Mouse (Mus musculus): ENCODE measurements around the gene Ablim1.

Ablim1 gene

DNA sequence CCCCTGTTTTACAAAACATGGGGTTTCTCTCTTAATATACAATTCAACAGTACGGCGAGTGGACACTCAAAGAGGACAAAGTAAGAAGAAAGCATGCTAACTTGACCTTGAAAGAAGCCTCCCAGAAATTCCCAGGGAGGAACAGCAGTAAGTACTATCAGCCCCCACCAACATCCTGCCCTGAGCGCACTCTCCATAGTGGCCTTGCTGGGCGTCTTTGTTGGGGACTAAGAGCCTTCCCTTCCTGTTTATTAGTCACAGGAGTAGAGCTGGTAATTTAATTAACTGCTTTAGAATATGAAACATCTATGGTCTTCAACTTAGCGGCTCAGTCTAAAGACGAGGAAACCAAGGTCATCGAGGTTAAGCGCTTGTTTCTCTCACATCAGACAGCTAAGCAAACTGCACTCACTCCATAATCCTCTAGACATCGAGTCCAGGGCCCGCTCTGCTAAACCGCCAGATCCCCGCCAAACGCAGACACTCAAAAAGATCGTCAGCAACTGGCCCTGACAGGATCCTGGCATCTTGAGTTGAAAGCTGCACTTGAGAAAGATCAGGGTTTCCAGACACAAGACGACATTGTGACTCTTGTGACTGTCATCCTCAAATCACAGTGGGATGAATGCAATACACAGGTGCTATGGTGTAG lies 50.3 kb downstream of the Ablim1 start:
- ATAC-seq (ENCODE audit: low TSS enrichment), result no peak

DNA sequence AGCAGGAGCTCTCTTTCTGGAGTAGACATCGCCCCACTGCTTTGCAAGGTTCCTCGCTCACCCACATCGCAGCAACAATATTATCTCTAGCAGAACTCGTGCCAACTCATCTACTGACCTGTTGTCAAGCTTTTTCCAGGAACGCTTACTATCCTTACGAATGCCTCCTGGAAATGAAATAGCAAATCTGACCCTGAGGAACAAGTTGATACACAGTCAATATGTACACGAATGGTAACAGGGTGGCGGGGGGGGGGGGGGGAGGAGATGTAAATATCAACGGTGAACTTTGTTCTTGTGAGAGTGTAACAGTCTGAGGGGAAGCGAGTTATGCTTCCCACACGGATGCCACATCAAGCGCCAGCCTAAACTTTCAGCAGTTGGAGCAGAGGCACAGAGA lies 56.9 kb downstream of the Ablim1 start:
- no peak for ATAC-seq (ENCODE audit: low TSS enrichment)

DNA sequence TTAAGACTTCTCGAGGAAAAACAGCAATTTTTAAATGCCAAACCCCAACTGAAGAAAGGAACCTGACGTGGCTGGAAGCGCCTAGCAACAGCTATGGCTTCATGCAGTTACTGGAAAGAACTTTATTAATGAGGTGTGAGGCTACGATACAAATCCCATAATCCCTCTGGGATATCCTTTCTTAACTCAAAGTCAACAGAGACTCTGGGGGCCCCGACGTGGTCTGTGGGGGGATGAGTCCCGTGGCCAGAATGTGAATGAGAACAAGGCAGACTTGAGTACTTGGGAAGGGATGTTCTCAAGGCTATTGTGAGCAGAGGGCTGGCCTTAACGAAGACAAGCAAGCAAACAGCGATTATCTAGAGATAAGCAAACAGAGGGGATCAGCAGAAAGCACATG lies 58.1 kb downstream of the Ablim1 start:
- ATAC-seq (ENCODE audit: low TSS enrichment), result no peak

DNA sequence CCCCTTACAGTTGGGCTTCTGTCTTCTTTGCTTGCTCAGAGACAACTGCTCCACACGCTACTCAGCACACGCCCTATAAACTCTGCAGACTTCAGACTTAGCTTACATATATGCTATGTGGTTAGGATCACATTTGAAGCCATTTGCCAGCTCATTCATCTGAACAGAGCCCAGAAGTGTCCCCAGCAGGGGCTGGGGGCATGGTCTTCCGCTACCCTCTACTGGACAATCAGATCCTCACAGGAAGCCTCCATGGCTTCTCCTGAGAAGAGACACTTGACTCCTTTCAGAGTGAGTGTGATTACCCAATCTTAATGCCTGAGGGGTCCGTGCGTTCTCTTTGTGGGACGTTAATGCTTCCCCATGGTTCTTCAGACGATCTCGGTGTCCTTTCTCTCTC lies 59.6 kb downstream of the Ablim1 start:
- no peak for ATAC-seq (ENCODE audit: low TSS enrichment)

DNA sequence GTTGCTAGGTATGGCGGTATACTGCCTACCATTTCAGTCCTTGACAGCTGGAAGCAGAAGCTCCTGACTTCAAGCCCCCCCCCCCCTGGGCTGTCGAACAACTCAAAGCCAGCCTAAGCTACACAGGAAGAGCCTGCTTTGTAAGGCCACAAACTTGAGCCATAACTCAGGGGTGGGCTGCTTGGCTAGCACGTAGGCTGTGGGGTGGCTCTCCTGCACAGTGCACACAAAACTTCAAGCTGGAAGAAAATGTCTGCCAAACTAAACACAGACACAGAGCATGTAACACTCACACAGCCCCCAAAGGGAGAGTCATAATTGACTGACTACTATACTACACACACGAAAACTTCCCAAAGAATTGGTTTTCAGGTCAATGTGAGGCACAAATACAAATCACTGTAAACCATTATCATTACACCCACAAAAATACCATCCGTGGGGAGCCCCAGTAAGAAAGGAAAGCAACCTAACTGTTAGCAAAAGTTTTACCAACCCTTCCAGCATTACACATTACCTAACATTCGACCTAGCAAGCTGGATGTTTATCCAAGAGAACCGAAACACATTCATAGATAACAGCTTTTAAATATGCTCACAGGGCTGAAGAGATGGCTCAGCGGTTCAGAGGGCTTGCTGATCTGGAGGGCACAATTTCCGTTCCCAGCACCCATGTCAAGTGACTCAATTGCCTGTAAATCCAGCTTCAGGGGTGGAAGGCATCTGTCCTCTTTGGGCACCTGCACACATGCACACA lies 61.8 kb downstream of the Ablim1 start:
- no peak for ATAC-seq (ENCODE audit: low TSS enrichment)

DNA sequence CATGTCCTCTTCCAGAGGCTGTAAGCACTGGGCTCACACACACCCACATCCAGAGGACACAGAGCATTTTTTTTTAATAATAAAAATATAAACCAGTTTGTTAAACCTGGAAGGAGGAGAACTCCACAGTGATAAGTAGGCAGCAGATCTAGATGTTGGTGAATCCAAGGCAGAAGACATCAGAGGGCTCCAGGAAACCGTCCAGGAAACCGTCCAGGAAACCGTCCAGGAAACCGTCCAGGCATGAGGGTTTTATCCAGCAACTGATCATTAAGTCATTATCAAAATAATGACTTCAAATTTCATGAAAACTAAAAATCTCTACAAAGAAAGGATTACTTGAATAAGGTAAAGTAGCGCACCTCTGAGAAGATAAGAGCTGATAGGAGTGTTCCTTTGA lies 65.9 kb downstream of the Ablim1 start:
- ATAC-seq (ENCODE audit: low TSS enrichment), result no peak

DNA sequence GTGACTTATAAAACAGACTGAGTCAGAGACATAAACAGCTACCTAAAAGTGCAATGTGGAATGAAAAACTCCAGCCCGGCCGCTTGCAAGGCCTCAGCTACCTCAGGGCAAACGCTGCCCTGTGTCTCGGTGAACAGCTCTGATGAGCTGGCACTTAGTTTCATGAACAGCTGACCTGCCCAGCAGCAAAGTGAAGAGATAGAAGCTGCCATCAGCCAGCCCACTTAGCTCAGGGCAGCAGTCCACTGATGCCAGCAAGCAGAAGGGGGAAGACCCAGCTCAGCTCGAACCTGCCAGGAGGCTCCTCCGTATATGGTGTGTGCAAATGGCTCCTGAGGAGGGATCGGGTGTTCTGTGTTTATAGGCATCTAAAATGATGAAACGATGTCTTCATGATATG lies 67.5 kb downstream of the Ablim1 start:
- no peak for ATAC-seq (ENCODE audit: low TSS enrichment)

DNA sequence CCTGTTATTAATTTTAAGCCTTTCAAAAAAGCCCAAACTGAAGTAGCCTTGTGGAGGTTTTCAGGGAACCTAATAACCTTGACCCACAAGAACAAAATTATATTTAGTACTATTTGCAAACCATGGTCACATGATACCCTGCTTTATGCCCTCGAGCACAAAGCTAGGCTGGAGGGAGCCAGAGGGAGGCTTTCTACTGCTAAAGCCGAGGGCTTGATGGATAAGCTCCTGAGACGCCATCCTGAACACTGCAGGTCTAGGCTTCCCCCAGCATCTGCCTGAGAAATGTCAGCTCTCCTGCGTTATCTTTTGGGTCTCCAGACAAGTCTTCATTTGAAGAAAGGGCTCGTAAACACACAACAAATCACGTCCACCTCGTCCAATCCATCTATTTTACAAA lies 70.4 kb downstream of the Ablim1 start:
- ATAC-seq (ENCODE audit: low TSS enrichment), result no peak

DNA sequence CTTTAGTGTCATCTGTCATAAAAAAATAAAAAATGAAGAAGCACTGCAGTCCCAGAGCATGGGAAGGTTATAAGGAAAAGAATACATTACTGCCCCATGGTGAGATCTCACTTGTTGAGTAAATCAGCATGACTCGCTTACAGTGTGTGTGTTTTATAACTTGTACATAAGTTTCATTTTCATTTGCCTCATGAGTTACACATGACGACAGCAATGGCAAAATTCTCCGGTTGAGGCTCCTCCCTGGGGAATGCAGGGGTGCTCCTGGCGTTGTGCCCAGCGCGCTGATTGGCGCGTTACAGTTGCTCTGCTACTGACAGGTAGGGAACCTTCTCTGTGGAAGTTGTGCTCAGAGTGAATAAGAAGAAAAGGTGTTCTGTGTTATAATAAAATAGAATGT lies 71.1 kb downstream of the Ablim1 start:
- ATAC-seq (ENCODE audit: low TSS enrichment), result no peak

DNA sequence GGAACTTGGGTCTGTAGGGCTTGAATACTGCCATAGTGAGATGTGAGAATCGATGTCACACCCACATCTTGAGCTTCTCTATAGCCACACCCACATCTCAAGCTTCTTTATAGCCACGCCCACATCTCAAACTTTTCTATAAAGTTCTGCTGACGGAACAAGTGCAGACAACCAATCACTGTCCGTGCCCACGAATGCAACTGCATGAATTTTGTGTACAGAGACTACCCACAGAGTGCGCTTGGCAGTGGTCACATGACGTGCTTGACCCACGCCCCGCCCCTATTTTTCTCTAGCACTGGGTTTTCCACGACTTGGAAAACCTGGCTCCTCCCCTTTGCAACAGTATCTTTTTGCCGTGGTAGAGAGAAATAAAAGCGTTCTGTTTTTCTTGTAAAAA lies 71.5 kb downstream of the Ablim1 start:
- ATAC-seq (ENCODE audit: low TSS enrichment), result no peak

DNA sequence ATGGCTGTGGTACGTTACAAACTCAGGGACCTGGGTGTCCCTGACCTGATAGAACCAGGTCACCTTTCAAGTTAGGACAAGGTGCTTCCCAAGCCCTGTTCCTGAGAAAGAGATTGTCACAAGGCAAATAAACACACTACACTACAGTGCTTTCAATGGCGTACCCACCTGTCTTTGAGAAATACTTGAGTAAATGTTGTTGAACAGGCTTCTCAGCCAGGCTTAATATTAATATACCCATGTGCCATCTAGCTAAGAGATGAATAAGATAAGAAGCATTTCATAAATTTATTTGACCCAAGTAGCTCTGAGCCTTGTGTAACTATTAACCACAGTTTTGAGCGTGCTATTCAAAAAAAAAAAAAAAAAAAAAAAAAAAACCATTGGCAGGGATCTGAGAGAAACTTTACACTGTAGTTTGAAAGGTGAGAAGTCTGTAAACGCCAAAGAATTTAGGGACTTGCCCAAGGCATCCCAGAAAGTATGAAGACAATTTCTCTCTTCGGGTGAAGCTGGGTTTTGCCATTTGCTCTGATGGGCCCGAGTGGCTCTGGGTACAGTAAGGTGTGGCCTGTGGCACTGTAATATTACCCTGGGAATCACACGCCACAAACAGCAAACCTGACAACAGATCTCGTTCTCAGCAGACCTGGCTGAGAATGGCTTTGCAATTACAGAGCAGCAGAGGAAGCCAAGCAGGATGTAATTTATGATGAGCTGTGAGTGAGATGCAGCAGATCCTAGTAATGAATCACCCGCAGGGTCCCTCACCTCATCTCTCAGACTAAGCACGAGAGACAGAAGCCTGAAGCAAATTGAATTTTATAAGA lies 73.1 kb downstream of the Ablim1 start:
- ATAC-seq (ENCODE audit: low TSS enrichment), result no peak

DNA sequence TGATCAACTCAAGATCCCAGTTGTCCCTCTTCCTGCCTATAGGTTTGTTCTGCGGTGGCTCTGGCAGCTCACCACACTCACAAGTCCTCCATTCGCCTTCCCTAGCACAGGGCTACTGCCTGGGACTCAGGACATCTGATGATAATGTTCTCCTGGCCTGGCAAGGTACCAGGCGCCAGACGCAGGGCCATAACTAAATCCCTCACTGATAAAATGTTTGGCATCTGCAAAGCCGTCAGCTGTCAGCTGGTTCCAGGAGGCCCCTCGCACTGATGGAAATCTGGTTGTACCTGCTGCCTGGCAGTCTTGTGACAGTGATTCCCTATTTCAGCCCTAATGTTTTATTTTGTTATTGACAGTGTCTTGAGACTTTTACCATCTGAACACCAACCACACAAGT lies 74.5 kb downstream of the Ablim1 start:
- no peak for ATAC-seq (ENCODE audit: low TSS enrichment)

DNA sequence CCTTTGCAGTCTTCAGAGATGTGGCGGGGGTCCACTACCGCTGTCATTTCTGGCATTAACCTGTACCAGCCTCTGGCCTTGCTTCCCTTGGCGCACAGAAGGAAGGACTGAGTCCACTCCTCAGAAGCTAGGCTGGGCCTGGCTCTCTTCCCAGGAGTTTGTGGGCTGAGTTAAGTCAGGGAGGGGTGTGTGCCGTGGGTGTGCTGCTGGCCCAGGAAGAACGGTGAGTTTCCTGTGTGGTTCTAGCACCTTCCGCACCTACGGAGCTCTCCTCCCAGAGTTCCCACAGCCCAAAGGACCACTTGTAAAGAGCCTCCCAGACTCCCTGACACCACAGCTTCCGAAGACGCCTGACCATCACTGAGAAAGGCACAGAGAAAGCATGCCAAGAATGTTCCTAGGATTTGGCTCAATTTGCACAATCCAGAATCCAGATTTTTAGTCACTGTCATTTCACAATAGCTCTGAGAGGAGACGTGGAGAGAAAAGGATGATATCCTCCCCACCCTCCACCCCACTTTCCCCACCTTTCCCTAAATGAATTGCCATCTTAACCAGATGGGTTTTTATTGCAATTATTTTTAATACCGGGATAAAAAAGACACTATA lies 75.4 kb downstream of the Ablim1 start:
- ATAC-seq (ENCODE audit: low TSS enrichment), result peak; percentile 76

DNA sequence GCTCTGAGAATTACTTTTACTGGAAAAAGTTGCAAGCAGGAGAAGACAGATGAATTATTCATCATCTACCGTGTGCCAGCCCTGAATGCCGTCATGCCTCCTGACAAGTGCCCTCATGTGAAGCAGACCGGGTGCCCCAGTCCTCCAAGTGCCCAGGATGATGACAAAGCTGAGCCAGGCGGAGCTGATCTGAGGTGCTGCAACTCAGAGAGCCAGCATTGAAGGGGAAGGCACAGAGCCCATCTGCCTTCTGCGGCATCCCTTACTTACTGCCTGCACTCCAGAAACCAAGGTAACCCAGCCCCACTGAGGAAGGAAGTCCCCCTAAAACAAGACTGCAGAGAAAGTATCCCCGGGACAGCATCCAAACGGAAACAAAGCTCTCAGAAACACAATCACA lies 76.3 kb downstream of the Ablim1 start:
- ATAC-seq (ENCODE audit: low TSS enrichment), result peak; percentile 45; the same call in 1 of the 2 replicates

DNA sequence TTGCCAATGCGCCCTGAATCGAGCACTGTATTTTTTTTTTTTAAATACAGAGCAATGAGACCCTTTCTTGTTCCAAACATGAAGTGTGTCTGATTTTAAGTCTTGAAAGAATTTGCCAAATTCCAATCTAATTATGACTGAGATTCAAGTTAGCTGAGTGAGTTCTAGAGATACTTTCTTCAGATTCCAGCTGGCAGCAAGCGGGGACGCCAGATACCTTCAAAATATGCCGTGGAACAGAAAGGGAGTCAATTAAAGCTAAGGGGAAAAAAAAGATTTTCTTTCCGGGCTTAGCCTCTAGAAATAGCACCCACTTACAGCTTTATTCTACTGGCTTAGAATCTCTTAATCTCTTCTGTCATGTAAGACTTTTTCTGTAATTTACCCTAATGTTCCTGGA lies 77.2 kb downstream of the Ablim1 start:
- no peak for ATAC-seq (ENCODE audit: low TSS enrichment)

DNA sequence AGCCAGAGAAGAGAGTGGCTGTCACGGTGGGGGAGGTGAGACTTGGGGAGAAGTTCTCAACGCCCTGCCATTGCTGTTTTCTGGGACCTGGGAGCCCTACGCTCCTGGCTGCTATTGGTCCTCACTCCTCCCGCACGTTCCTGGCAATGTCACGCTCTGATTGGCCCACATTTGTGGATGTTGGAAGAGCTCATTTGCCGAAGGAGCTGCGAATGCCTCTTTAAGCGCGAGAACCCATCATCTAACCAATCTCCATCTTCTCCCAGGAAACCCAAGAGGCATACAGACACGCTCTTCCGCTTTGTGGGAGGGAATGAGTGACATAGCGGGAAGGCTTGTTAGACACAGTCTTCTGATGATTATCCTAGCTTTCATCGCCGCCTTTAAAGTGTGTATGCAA lies 78.1 kb downstream of the Ablim1 start:
- ATAC-seq (ENCODE audit: low TSS enrichment), result peak; percentile 60

DNA sequence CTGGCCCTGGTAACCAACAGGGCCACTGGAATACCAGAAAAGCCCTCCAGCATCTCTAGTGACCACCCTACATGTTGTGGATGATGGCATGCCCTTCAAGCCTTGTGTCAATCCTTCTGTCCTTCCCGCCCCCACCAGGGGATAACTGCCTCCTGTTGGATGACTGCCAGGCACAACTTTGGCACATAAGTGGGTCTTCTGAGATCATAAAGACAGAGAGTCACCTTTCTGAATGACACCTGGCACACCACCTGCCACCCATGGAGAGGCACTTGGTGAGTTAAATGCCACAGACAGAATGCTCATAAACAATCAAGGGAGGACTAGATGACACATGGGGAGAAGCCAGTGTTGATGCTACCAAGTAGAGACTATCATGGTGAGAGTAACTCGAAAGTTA lies 78.8 kb downstream of the Ablim1 start:
- no peak for ATAC-seq (ENCODE audit: low TSS enrichment)

DNA sequence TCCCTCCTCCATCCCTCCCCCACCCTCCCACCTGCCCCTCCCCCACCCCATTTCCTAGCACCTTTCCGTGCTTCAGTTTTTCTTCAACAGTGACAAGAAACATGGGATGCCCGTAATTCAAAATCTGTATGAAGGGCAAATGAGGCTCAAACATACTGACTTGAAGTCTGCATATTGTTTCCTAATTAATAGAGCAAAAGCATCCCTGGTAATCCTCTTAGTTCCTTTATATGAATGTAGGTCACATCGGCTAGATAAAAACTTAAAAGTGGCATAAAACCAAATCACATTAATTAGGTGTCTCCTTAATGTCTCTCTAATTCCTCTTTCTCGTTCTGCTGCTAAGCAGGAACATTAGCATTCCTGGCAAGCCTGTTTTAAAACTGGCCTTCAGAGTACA lies 83.7 kb downstream of the Ablim1 start:
- no peak for ATAC-seq (ENCODE audit: low TSS enrichment)

DNA sequence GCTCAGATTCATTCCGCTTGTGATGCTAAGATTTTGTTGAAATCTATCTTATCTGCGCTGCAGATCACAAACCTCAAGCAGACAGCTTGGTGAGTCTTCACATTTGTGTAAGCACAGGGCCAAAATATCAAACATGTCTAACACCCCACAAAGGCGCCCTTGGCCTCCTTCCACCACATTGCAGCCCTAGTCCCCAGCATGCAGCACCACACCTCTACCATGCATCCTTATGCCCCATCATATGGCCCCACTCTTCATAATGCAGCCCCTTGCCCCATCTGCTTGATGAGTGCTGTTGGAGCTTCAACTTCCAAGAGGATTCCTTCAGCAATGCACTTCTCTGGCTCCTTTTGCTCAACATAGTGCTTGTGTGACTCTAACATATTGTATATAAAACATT lies 85.6 kb downstream of the Ablim1 start:
- no peak for ATAC-seq (ENCODE audit: low TSS enrichment)

DNA sequence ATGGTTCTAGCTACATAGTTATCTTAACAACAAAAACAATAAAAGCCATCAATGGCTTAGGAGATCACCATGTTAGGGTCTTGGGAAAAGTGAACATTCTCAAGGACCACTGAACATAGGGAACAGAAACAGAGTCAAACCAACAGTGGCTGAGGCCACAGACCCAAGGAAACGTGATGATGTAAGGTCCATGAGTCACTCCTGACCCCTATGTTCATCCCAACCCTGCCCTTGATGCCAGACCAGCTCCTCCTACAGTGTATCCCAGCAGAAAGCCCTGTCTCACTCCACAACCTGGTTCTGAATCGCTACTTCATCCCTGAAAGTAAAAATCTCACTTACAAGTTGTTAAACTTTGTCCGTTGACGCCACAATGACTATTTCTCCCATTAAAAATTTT lies 86.1 kb downstream of the Ablim1 start:
- no peak for ATAC-seq (ENCODE audit: low TSS enrichment)

DNA sequence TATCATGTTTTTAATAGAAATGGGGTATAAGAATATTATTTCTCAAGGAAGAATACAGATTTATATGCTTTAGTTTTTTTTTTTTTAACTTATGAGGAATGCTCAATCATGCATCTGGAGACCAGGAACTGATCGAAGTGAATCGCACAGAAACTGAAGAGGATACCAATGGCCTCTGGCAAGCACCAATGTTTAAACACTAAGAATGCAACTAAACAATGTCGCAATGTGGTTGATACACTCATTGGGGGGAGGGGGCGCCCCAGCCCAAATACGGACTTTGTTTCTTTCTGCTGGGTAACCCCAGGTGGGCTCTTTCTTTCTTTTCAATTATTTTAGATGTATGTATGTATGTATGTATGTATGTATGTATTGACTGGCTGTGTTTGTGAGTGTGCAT lies 90.3 kb downstream of the Ablim1 start:
- ATAC-seq (ENCODE audit: low TSS enrichment), result no peak

DNA sequence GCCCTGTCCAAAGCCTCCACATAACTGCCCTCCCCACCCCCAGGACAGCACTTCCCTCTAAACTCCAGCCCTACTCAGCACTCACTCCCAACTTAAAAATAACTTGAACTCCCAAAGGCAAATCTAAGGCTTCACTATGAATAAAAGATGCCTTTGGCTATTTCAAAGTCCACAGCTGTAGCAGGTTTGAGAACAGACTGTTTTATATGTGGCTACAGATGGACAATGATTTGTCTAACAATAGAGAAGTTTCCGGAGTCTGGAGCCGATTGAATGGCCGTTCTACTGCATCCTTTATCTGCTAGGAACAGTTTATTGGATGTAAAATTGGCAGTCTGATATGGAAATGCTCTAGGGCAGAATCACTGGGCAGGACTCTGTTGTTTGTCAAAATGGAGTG lies 91.0 kb downstream of the Ablim1 start:
- no peak for ATAC-seq (ENCODE audit: low TSS enrichment)

DNA sequence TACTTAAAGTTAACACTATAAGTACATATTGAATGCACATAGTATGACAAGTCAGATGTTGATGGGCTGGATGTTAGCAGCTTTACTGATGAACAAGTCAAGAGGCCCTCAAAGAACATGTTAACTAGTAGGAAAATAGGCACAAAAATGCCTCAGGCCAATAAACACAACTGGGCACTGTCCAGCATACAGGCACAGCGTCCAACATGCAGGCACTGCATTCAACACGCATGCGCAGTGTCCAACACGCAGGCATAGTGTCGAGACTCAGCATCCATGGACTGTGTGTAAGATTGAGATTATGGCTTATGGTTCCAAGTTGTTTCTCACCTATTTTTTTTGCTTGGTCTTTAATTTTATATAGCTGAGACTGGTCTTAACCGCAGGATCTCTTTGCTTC lies 92.1 kb downstream of the Ablim1 start:
- ATAC-seq (ENCODE audit: low TSS enrichment), result no peak
